Mouse (Mus musculus) embryonic facial prominence, embryonic 14.5 days (tissue): ENCODE measurements at regions not wholly inside any gene's neighbourhood (a gene's known extent, or its start where the extent isn't known, plus 50 kb on each side); places are given as distances from the start of the nearest gene placed in this dataset.
"Not testable (repeated sequence)": the region's sequence is repeated elsewhere in the genome, so short reads cannot be mapped to it uniquely, and the experiment has no call there.

Experiments
- ATAC-seq: fragments of 200-750 bp; cut with Nextera tagmentation; 2 replicates; pipeline ENCODE4 v1.8.0; 2017; ENCODE audit warnings: low read depth, moderate number of reproducible peaks, moderate TSS enrichment
- DNase-seq: peaks from one replicate; pipeline ENCODE4 v3.0.0-alpha.2; 2015; ENCODE audit warnings: low spot score
- H3K27ac ChIP-seq: fragments of 300-500 bp; sonication (generic); replicated peaks from 2 replicates; pipeline ENCODE4 v1.5.1; 2014; ENCODE audit warnings: low read depth, mild to moderate bottlenecking, low read length, moderate library complexity
- H3K27me3 ChIP-seq: fragments of 300-500 bp; sonication (generic); replicated peaks from 2 replicates; pipeline ENCODE4 v1.6.1; 2014; ENCODE audit warnings: low read length; ENCODE audit not compliant: control insufficient read depth, insufficient read depth
- H3K36me3 ChIP-seq: fragments of 300-500 bp; sonication (generic); 2 replicates; pipeline ENCODE4 v1.6.1; 2014; ENCODE audit warnings: low read length, mixed read lengths; ENCODE audit not compliant: control insufficient read depth, insufficient read depth
- H3K4me1 ChIP-seq: fragments of 300-500 bp; sonication (generic); 2 replicates; pipeline ENCODE4 v1.6.1; 2014; ENCODE audit warnings: antibody characterized with exemption, low read length; ENCODE audit not compliant: control insufficient read depth, insufficient read depth
- H3K4me2 ChIP-seq: fragments of 300-500 bp; sonication (generic); 2 replicates; pipeline ENCODE4 v1.6.1; 2014; ENCODE audit warnings: low read depth, mild to moderate bottlenecking, low read length, moderate library complexity, mixed read lengths
- H3K4me3 ChIP-seq: fragments of 300-500 bp; sonication (generic); 2 replicates; pipeline ENCODE4 v1.5.1; 2014; ENCODE audit warnings: low read depth, mild to moderate bottlenecking, low read length
- H3K9ac ChIP-seq: fragments of 300-500 bp; sonication (generic); 2 replicates; pipeline ENCODE4 v1.6.1; 2014; ENCODE audit warnings: low read depth, mild to moderate bottlenecking, low read length, moderate library complexity, mixed read lengths
- H3K9me3 ChIP-seq: fragments of 300-500 bp; sonication (generic); 2 replicates; pipeline ENCODE4 v1.6.1; 2016; ENCODE audit warnings: low read length; ENCODE audit not compliant: control insufficient read depth
- WGBS: fragments of 180-500 bp; shearing (Covaris S2); extraction: QIAGEN DNeasy Blood & Tissue Kit; methylation state at CpG from one replicate; pipeline ENCODE4 v1.1.7; 2014; 5-methylcytosine and 5-hydroxymethylcytosine counted together

DNA sequence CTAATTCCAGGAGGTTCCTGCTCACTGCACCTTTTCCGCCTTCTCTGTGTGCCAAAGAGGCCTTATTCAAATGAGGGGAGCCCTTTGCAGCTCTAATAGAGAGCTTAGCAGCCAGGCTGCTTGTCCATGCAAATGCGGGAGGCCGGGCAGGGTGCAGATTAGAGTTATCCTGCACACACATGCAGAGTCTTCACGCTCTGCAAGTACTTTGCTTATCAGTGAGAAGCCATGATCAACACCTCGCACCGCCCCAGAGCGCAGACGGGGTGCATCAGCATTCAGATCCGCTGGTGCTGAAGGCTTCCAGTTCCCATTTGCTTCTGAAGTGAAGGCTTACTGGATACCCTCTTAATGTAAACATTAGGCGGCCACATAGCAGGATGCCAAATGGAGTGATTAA is 131.1 kb upstream of the Irx2 start:
- Histone ChIP-seq H3K27ac (no peak overlapping the region), H3K9me3 (no peaks in the 10 kb centered on the region), H3K27me3 (no peaks in the 10 kb centered on the region), H3K4me3 (no peak overlapping the region), H3K4me2 (no peak overlapping the region), H3K9ac (no peak overlapping the region), H3K36me3 (no peaks in the 10 kb centered on the region), H3K4me1 (no peaks in the 10 kb centered on the region)
- ATAC-seq (no peak), DNase-seq (peak; percentile 1)
- WGBS: 18% methylated on average over 10 of the region's 10 CpGs

DNA sequence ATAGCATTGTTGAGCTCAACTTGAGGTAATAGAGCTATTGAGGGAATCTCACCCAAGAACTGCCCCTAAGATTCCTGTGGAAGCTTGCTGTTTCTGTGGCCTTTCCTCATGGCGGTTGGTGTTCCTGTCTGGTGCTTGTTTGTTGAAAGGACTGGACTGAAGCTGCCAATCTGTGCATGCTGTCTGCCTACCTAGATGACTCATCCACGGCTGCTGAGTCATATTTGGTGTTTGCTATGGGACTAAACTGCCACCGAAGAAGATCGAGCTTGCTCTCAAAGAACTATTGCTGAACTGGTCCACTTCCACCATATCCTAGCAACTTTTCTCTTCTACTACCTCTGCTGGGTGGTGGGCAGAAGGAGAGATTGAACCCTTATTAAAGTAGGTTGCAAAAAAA is 122.7 kb upstream of the Irx2 start:
- no peaks in the 10 kb centered on the region for H3K27me3 ChIP-seq
- H3K9me3 ChIP-seq: no peaks in the 10 kb centered on the region
- H3K4me2 ChIP-seq: no peak overlapping the region
- H3K9ac ChIP-seq: no peak overlapping the region
- no peak overlapping the region for H3K4me3 ChIP-seq
- no peak overlapping the region for H3K27ac ChIP-seq
- H3K4me1 ChIP-seq: no peaks in the 10 kb centered on the region
- no peak for DNase-seq
- H3K36me3 ChIP-seq: no peaks in the 10 kb centered on the region
- 87% methylated on average over 4 of the region's 4 CpGs for WGBS
- ATAC-seq: no peak

DNA sequence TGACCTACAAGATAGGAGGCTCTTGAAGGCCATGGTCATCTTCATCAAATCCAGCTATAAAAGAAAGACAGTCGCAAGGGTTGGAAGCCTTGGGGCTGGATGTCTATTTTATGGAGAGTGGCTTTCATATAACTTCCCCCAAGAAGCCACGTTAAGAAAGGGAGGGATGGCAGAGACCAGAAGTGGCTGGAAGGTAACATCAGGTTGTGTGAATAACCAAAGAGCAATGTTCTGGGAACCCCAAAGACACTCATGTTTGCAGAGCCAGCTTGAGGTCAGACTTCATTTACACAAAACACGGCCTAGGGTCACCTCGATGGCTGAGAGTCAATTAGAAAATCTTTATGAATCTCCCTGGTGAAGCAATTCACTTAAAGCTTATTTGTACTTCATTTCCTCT is 90.0 kb upstream of the Irx2 start:
- Histone ChIP-seq H3K4me1 (no peaks in the 10 kb centered on the region), H3K27ac (no peak overlapping the region), H3K36me3 (no peaks in the 10 kb centered on the region), H3K9ac (no peak overlapping the region), H3K27me3 (no peaks in the 10 kb centered on the region), H3K9me3 (no peaks in the 10 kb centered on the region), H3K4me2 (no peak overlapping the region), H3K4me3 (no peak overlapping the region)
- WGBS: 84% methylated on average over 4 of the region's 4 CpGs
- DNase-seq: no peak
- ATAC-seq: no peak

DNA sequence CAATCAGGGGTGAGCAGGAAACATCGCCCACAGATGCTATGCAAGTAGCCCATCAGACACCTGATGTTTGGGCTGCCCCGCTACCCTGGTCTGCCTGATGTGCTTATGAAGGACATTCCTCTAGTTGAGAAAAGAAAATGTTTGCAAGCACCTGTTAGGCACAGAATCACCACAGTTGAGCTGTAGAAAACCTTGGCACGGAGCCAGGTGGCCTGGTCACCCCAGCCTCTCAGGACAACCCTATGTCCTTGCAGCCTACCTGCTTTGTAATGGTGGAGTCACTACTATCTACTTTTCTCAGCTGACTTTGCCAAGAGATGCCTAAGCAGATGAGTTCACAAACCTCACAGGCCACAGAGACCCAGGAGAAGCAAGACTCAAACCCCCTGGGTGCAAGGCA is 86.9 kb upstream of the Irx2 start:
- DNase-seq (no peak), ATAC-seq (no peak)
- H3K4me3 ChIP-seq: no peak overlapping the region
- WGBS: 92% methylated on average over 3 of the region's 3 CpGs
- H3K27me3 ChIP-seq: no peaks in the 10 kb centered on the region
- H3K9ac ChIP-seq: no peak overlapping the region
- no peaks in the 10 kb centered on the region for H3K4me1 ChIP-seq
- H3K4me2 ChIP-seq: no peak overlapping the region
- H3K27ac ChIP-seq: no peak overlapping the region
- H3K36me3 ChIP-seq: no peaks in the 10 kb centered on the region
- no peaks in the 10 kb centered on the region for H3K9me3 ChIP-seq

DNA sequence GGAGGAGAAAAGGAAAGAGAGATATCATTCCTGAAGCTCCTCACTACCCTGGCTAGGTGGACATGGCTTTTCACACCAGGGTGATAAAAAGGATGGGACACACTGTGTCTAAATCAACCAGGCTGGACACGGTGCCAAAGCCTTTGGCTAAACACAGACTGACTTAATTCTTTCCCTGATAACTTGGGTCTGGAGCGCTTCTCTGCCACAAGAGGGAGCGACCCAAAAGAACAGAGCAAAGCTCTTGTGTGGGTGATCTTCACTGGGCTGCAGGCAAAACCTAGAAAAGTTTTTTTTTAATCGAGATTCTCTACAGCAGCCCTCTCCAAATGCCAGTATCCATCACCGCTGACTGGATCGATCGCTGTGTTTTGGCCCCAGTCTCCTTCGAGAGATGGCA is 70.7 kb upstream of the Irx2 start:
- Histone ChIP-seq H3K27ac (no peak overlapping the region), H3K36me3 (no peaks in the 10 kb centered on the region), H3K9ac (no peak overlapping the region), H3K27me3 (no peaks in the 10 kb centered on the region), H3K9me3 (no peaks in the 10 kb centered on the region), H3K4me3 (no peak overlapping the region), H3K4me1 (no peaks in the 10 kb centered on the region), H3K4me2 (no peak overlapping the region)
- 72% methylated on average over 8 of the region's 8 CpGs for WGBS
- ATAC-seq: no peak
- DNase-seq: no peak

DNA sequence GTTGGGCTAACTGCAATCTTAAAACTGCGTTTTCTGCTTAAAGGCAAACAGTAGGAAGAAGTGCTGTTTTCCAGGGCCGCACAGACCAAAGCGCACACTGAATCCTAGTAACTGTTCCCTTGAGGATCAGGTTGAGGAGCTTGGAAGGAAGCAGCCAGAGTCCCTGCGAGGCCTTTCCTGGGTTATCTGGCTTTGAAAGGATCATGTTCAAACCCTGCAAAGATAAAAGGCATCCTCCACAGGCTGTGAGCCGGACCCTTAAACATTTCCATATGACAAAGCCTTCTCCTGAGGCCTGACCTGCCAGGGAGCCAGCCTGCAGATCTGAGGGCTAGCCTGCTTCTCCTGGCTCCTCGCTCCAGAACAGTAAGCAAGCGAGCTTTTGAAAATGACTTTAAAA is 56.7 kb upstream of the Irx2 start:
- Histone ChIP-seq H3K4me1 (no peaks in the 10 kb centered on the region), H3K9me3 (no peaks in the 10 kb centered on the region), H3K4me2 (no peak overlapping the region), H3K4me3 (no peak overlapping the region), H3K36me3 (no peaks in the 10 kb centered on the region), H3K27ac (no peak overlapping the region), H3K9ac (no peak overlapping the region), H3K27me3 (no peaks in the 10 kb centered on the region)
- no peak for ATAC-seq
- peak; percentile 18 for DNase-seq
- 14% methylated on average over 7 of the region's 7 CpGs for WGBS

DNA sequence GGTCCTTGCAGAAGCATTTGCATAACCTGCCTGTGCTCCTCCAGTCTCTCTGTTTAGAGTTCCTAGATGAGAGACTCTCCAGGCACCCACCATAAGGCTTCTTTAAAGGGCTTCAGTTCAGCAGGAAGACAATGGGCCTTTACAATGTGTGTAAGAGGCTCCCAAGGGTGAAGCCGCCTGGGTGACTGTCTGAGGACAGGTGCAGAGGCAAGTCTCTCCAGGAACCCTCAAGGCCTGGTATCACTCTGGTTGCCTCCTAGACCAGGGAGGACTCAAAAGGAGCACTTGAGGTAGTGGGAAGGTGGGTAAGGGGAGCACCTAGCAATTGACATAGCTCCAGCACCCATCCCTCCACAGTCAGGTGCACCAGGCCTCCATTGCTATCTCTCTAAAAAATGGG is 55.8 kb upstream of the Irx2 start:
- H3K4me3 ChIP-seq: no peak overlapping the region
- H3K27ac ChIP-seq: no peak overlapping the region
- no peak for ATAC-seq
- no peak overlapping the region for H3K4me2 ChIP-seq
- 58% methylated on average over 1 of the region's 1 CpGs for WGBS
- H3K9ac ChIP-seq: no peak overlapping the region
- DNase-seq: no peak
- H3K4me1 ChIP-seq: no peaks in the 10 kb centered on the region
- H3K36me3 ChIP-seq: no peaks in the 10 kb centered on the region
- H3K9me3 ChIP-seq: no peaks in the 10 kb centered on the region
- no peaks in the 10 kb centered on the region for H3K27me3 ChIP-seq

DNA sequence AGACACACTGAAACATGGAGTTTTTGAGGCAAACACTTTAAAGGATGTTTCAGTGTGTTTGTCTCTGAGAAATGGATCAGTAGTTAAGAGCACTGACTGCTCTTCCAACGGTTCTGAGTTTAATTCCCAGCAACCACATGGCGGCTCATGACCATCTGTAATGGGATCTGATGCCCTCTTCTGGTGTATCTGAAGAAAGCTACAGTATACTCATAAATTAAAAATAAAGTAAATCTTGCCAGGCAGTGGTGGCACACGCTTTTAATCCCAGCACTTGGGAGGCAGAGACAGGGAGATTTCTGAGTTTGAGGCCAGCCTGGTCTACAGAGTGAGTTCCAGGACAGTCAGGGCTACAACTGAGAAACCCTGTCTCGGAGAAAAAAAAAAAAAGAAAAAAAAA is 54.5 kb upstream of the Irx2 start:
- not testable (repeated sequence) for H3K4me1 ChIP-seq, H3K27me3 ChIP-seq, DNase-seq, H3K36me3 ChIP-seq, H3K9ac ChIP-seq, ATAC-seq, H3K4me3 ChIP-seq, H3K27ac ChIP-seq, H3K4me2 ChIP-seq, H3K9me3 ChIP-seq
- WGBS: 66% methylated on average over 4 of the region's 4 CpGs

DNA sequence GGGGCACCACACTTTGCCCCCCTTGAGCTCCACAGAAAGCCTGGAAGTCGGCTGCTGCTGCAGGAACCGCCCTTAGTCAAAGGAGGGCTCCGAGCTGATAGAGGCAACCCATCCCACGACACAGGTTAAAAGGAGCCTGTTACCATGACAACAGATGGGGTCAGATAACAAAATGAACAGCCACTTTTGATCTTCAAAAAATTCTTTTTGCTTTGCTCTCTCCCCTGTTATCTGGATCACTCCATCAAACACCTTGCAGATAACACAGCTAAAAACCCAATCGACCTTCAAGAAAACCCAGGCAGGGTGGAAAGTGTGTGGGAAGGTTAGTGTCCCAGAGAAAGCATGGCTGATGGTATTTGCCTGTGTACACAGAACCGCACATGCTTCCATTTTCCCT is 52.1 kb upstream of the Irx2 start:
- Histone ChIP-seq H3K36me3 (no peaks in the 10 kb centered on the region), H3K9me3 (no peaks in the 10 kb centered on the region), H3K9ac (no peak overlapping the region), H3K4me2 (no peak overlapping the region), H3K27ac (no peak overlapping the region), H3K4me3 (no peak overlapping the region), H3K27me3 (no peaks in the 10 kb centered on the region), H3K4me1 (no peaks in the 10 kb centered on the region)
- DNase-seq (no peak), ATAC-seq (no peak)
- 31% methylated on average over 6 of the region's 6 CpGs for WGBS
